Mouse (Mus musculus): ENCODE measurements around the gene Tec.

DNA sequence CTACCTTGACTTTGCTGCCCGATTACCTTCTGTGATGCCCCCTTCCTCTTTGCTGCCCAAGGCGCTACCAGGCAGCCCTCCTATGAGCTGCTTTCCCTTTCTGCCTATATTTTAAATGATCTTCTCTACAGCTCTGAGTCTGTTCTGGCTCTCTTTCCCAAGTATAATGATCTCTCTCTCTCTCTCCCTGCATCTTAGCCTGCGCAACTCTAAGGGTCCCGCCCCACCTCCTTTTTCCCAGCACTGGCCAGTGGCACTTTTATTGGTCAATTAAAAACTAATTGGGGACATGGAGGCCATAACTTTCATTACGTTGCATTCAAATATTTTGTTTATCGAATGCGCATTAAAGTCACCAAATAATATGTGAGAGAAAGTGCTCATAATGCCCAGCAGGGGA, 20.0 kb upstream of the Tec start:
- TF ChIP-seq POLR2A (IDR thresholded peaks at IDR 0.05; ENCODE audit: insufficient read depth, low read depth, low read length) (no peak), CTCF (IDR thresholded peaks at IDR 0.05; ENCODE audit: insufficient read depth, low read depth, low read length) (no peak)

All from olfactory bulb, adult 2 months (tissue).